Mouse (Mus musculus) natural killer cell, adult 2 months (primary cell): ENCODE measurements around the gene Sgms1.

ENCODE experiments used
- DNase-seq, 2 experiments: peaks; one replicate each; pipeline ENCODE4 v3.0.0; 2022; ENCODE audit warnings: low spot score in 2 of 2

Gene Sgms1

GRCm38 (mm10) chr19:32389001-32389871 is at the start of gene Sgms1:
Gene Sgms1 (minus strand): TSS chr19:32389714.
- peak; percentile 10 to 58 for DNase-seq

- DNase-seq = no peak
These were observed 36.3 kb upstream of the Sgms1 start for GRCm38 (mm10) chr19:32425856-32426255.

- DNase-seq = no peak
These were observed 35.2 kb upstream of the Sgms1 start for GRCm38 (mm10) chr19:32424706-32425105.

GRCm38 (mm10) chr19:32419069-32419468 is 29.6 kb upstream of the Sgms1 start:
- DNase-seq = no peak

GRCm38 (mm10) chr19:32416692-32417317 is 27.3 kb upstream of the Sgms1 start:
- DNase-seq = no peak

GRCm38 (mm10) chr19:32409603-32410360 is 20.3 kb upstream of the Sgms1 start:
- DNase-seq = no peak

- DNase-seq = peak in 1 of 2 experiments; percentile 48
These were observed 17.2 kb upstream of the Sgms1 start for GRCm38 (mm10) chr19:32406717-32407116.

- DNase-seq = no peak
These were observed 14.9 kb upstream of the Sgms1 start for GRCm38 (mm10) chr19:32404386-32404785.

- DNase-seq = no peak
These were observed 14.3 kb upstream of the Sgms1 start for GRCm38 (mm10) chr19:32403834-32404233.

GRCm38 (mm10) chr19:32398491-32398890 is 9.0 kb upstream of the Sgms1 start:
- no peak for DNase-seq

- DNase-seq = no peak
These were observed 6.8 kb upstream of the Sgms1 start for GRCm38 (mm10) chr19:32396303-32396702.

GRCm38 (mm10) chr19:32394825-32395224 is 5.3 kb upstream of the Sgms1 start:
- DNase-seq = no peak

GRCm38 (mm10) chr19:32393758-32394450 is 4.4 kb upstream of the Sgms1 start:
- DNase-seq = no peak

GRCm38 (mm10) chr19:32393092-32393745 is 3.7 kb upstream of the Sgms1 start:
- DNase-seq = no peak

GRCm38 (mm10) chr19:32391441-32391840 is 1.9 kb upstream of the Sgms1 start:
- no peak for DNase-seq

- DNase-seq = no peak
These were observed 602 bp upstream of the Sgms1 start for GRCm38 (mm10) chr19:32390116-32390515.

- peak; percentile 13 to 55 for DNase-seq
These were observed 1.2 kb downstream of the Sgms1 start for GRCm38 (mm10) chr19:32388191-32388921.

- peak in 1 of 2 experiments; percentile 31 for DNase-seq
These were observed 1.9 kb downstream of the Sgms1 start for GRCm38 (mm10) chr19:32387403-32388190.

- DNase-seq = no peak
These were observed 2.7 kb downstream of the Sgms1 start for GRCm38 (mm10) chr19:32386556-32387402.
